Mouse (Mus musculus): ENCODE measurements around the gene Gm16427. TPM values are rescaled to one million over a fixed set of nuclear protein-coding genes. Genes with fewer than 3 reads are reported as not detected.
"Not testable (repeated sequence)": the region's sequence is repeated elsewhere in the genome, so short reads cannot be mapped to it uniquely, and the experiment has no call there.

Gene Gm16427
- polyA plus RNA-seq (2015; fragmentation: Nextera tagmentation; extraction: Ambion mirVana), result not detected in 2 replicates

GRCm38 (mm10) chr5:93540100-93540499 is at the start of gene Gm16427:
Gm16427 (minus strand) TSS chr5:93540200.
- H3K4me3 ChIP-seq (replicated peaks); H3K9ac ChIP-seq (replicated peaks); H3K27me3 ChIP-seq (replicated peaks); ATAC-seq (ENCODE audit: low FRiP score); H3K9me3 ChIP-seq (replicated peaks); H3K36me3 ChIP-seq; H3K4me2 ChIP-seq; H3K27ac ChIP-seq (replicated peaks); H3K4me1 ChIP-seq: not testable (repeated sequence)
- 73% methylated on average over 2 of the region's 3 CpGs for WGBS

Other genes starting within 250 kb of the Gm16427 start
- gene C87414, start 131.4 kb upstream of the Gm16427 start, polyA plus RNA-seq (2015; fragmentation: Nextera tagmentation; extraction: Ambion mirVana), result not detected in 2 replicates

All from neural tube, embryonic 15.5 days (tissue).